Mouse (Mus musculus): ENCODE measurements around the gene Atp10b. TPM values are rescaled to one million over a fixed set of nuclear protein-coding genes. Genes with fewer than 3 reads are reported as not detected.

Gene Atp10b
- polyA plus RNA-seq, 1 experiment from 2014 or later: 1.2 TPM

DNA sequence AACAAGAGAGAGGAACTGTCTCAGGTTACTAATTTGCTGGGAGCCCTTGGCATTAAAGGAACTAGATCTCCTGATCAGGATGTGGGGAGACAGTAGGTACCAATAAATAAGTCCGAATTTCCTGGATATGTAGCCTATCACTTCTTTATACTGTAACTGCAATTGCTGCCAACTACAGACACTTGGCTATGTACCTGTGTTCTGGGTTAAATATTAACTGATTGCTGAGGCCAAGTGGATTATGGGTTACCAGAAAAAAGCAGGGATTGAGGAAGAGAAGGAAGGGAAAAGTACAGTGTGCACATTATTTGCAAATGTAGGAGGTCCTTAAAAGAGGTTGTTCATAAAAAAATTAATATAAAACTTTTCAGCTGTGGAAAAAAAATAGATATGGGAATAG, 1.3 kb upstream of the Atp10b start:
- no peak overlapping the region for H3K4me2 ChIP-seq (replicated peaks; ENCODE audit: low read depth, low read length)
- WGBS: 54% methylated on average over 1 of the region's 1 CpGs
- H3K36me3 ChIP-seq (ENCODE audit: control insufficient read depth, insufficient read depth, low read length): no peaks in the 10 kb centered on the region
- H3K4me1 ChIP-seq (ENCODE audit: control insufficient read depth, insufficient read depth, low read length): no peaks in the 10 kb centered on the region
- no peaks in the 10 kb centered on the region for H3K27me3 ChIP-seq (ENCODE audit: control insufficient read depth, insufficient read depth, low read length)
- H3K9me3 ChIP-seq (ENCODE audit: control insufficient read depth, low read length): no peaks in the 10 kb centered on the region
- H3K4me3 ChIP-seq (ENCODE audit: low read length): no peak overlapping the region
- no peak overlapping the region for H3K27ac ChIP-seq (ENCODE audit: low read depth, low read length)
- H3K9ac ChIP-seq (ENCODE audit: low read depth, low read length): no peak overlapping the region
- no peak for ATAC-seq (ENCODE audit: low FRiP score, low TSS enrichment)

DNA sequence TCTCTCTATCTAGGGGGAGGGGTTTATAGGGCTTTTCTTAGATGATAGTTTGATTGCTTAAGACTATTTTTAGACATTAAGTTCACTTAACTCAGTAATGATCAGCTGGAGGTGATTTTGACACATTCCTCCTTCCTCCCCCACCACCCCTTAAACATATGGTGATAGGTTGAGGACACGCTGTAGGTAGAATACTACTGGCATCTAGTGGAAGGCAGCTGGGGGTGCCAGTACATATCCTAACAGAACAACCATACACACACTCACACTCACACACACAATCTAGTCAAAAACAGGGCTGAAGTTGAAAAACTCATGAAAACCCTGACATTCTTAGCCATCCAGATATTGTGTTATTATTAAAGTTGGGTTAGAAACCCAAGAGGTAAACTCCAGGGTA, 5.3 kb downstream of the Atp10b start:
- Histone ChIP-seq H3K36me3 (ENCODE audit: control insufficient read depth, insufficient read depth, low read length) (no peaks in the 10 kb centered on the region), H3K27ac (ENCODE audit: low read depth, low read length) (no peak overlapping the region), H3K27me3 (ENCODE audit: control insufficient read depth, insufficient read depth, low read length) (no peaks in the 10 kb centered on the region), H3K9me3 (ENCODE audit: control insufficient read depth, low read length) (no peaks in the 10 kb centered on the region), H3K4me3 (ENCODE audit: low read length) (no peak overlapping the region), H3K9ac (ENCODE audit: low read depth, low read length) (no peak overlapping the region), H3K4me2 (replicated peaks; ENCODE audit: low read depth, low read length) (no peak overlapping the region), H3K4me1 (ENCODE audit: control insufficient read depth, insufficient read depth, low read length) (no peaks in the 10 kb centered on the region)
- WGBS: 85% methylated on average over 1 of the region's 1 CpGs
- ATAC-seq (ENCODE audit: low FRiP score, low TSS enrichment): no peak

DNA sequence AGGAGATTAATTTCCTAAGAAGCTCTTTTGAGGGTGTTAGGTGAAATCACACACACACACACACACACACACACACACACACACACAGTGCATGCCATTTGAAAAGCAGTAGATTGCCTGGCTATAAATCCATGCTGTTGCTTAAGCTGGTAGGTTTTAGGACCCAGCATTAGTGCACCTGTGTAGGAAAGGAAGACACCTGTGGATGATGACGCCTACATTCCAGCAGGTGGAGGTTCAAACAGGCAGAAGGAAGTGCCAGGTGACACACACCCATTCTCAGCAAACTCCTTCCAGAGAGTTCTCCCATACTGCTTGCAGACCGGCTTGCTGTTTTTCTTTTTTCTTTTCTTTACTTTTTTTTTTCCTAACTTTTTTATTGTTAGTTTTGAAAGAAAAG, 5.7 kb downstream of the Atp10b start:
- Histone ChIP-seq H3K27me3 (ENCODE audit: control insufficient read depth, insufficient read depth, low read length) (no peaks in the 10 kb centered on the region), H3K9me3 (ENCODE audit: control insufficient read depth, low read length) (no peaks in the 10 kb centered on the region), H3K4me2 (replicated peaks; ENCODE audit: low read depth, low read length) (no peak overlapping the region), H3K36me3 (ENCODE audit: control insufficient read depth, insufficient read depth, low read length) (no peaks in the 10 kb centered on the region), H3K27ac (ENCODE audit: low read depth, low read length) (no peak overlapping the region), H3K4me1 (ENCODE audit: control insufficient read depth, insufficient read depth, low read length) (no peaks in the 10 kb centered on the region), H3K4me3 (ENCODE audit: low read length) (no peak overlapping the region), H3K9ac (ENCODE audit: low read depth, low read length) (no peak overlapping the region)
- ATAC-seq (ENCODE audit: low FRiP score, low TSS enrichment): no peak
- 81% methylated on average over 2 of the region's 2 CpGs for WGBS

DNA sequence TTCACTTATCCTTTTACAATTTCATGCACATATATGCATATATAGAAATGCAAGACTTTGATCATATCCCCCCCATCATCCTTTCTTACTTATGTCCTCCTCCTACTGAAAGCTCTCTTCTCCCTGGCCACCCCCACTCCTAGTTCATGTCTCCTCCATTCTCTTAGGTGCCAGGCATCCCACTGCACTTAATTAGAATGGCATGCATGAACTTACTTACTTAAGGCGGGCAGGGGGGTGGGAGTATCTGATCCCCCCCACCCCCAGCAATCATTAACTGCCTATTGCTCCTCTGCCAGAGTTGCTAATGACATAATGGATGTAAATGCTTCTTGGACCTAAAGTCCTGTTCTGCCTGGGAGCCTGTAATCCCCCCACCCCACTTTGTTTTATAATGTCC, 9.1 kb downstream of the Atp10b start:
- 48% methylated on average over 1 of the region's 1 CpGs for WGBS
- H3K36me3 ChIP-seq (ENCODE audit: control insufficient read depth, insufficient read depth, low read length): no peaks in the 10 kb centered on the region
- H3K27me3 ChIP-seq (ENCODE audit: control insufficient read depth, insufficient read depth, low read length): no peaks in the 10 kb centered on the region
- H3K27ac ChIP-seq (ENCODE audit: low read depth, low read length): no peak overlapping the region
- H3K4me1 ChIP-seq (ENCODE audit: control insufficient read depth, insufficient read depth, low read length): no peaks in the 10 kb centered on the region
- no peak overlapping the region for H3K4me2 ChIP-seq (replicated peaks; ENCODE audit: low read depth, low read length)
- ATAC-seq (ENCODE audit: low FRiP score, low TSS enrichment): peak; percentile 50; the same call in 1 of the 2 replicates
- no peak overlapping the region for H3K4me3 ChIP-seq (ENCODE audit: low read length)
- H3K9me3 ChIP-seq (ENCODE audit: control insufficient read depth, low read length): no peaks in the 10 kb centered on the region
- no peak overlapping the region for H3K9ac ChIP-seq (ENCODE audit: low read depth, low read length)

DNA sequence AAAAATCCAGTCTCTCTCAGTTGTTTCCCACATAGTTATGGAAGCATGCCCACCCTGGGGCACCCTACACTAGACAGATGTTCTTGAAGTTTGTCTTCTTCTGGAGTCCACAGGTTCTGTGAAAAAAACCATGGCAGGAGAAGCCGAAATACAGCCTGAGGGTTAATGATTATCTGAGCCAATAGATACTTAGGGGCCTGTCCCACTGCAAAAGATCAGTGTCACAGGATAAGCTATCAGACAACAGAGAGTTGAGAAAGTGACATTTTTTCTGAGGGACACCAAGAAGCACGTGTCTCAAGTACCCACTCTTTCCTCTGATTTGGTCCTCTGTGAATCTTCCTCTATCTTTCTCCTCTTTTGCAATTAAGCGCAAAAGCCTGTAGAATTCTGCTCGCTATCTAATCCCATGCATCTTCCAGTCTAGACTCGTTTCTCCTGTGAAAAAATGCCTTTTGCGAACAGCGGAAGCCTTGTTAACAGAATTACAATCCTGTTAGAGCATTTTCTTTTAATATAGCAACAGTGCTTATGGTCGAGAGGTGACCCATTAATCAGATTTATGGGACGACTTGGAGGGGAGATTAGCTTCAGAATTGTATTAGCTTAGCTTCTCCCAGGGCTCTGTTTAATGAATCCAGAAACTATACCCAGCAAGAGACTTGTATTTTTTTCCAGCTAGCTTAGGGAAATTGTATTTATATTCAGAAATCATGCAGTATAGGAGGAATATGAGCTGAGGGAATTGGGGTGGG, 10.7 kb downstream of the Atp10b start:
- no peak for ATAC-seq (ENCODE audit: low FRiP score, low TSS enrichment)
- no peak overlapping the region for H3K4me3 ChIP-seq (ENCODE audit: low read length)
- no peaks in the 10 kb centered on the region for H3K4me1 ChIP-seq (ENCODE audit: control insufficient read depth, insufficient read depth, low read length)
- no peaks in the 10 kb centered on the region for H3K27me3 ChIP-seq (ENCODE audit: control insufficient read depth, insufficient read depth, low read length)
- 45% methylated on average over 9 of the region's 9 CpGs for WGBS
- H3K9me3 ChIP-seq (ENCODE audit: control insufficient read depth, low read length): no peaks in the 10 kb centered on the region
- H3K27ac ChIP-seq (ENCODE audit: low read depth, low read length): no peak overlapping the region
- H3K9ac ChIP-seq (ENCODE audit: low read depth, low read length): no peak overlapping the region
- H3K4me2 ChIP-seq (replicated peaks; ENCODE audit: low read depth, low read length): no peak overlapping the region
- H3K36me3 ChIP-seq (ENCODE audit: control insufficient read depth, insufficient read depth, low read length): no peaks in the 10 kb centered on the region

DNA sequence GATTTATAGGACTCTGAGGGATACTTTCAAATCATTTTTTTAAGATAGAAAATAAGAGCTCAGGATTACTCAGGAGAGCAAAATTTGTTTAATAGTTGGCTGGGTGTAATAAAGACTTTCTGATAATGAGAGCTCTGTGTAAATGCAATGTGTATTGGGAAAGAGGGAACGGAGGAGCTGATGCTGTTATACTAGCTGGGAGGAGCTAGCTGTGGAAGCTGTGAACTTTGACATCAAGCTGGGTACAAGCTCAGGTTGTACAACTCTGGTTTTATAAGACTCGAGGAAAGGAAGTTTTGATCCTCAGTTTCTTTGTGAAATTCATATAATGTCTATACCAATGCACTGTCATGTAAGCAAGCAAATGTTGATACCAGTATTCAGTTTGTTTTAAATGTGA, 20.9 kb downstream of the Atp10b start:
- no peak overlapping the region for H3K27ac ChIP-seq (ENCODE audit: low read depth, low read length)
- no peak overlapping the region for H3K9ac ChIP-seq (ENCODE audit: low read depth, low read length)
- H3K4me2 ChIP-seq (replicated peaks; ENCODE audit: low read depth, low read length): no peak overlapping the region
- 70% methylated on average over 2 of the region's 2 CpGs for WGBS
- no peaks in the 10 kb centered on the region for H3K27me3 ChIP-seq (ENCODE audit: control insufficient read depth, insufficient read depth, low read length)
- no peaks in the 10 kb centered on the region for H3K36me3 ChIP-seq (ENCODE audit: control insufficient read depth, insufficient read depth, low read length)
- no peaks in the 10 kb centered on the region for H3K9me3 ChIP-seq (ENCODE audit: control insufficient read depth, low read length)
- no peak overlapping the region for H3K4me3 ChIP-seq (ENCODE audit: low read length)
- H3K4me1 ChIP-seq (ENCODE audit: control insufficient read depth, insufficient read depth, low read length): no peaks in the 10 kb centered on the region
- ATAC-seq (ENCODE audit: low FRiP score, low TSS enrichment): no peak

DNA sequence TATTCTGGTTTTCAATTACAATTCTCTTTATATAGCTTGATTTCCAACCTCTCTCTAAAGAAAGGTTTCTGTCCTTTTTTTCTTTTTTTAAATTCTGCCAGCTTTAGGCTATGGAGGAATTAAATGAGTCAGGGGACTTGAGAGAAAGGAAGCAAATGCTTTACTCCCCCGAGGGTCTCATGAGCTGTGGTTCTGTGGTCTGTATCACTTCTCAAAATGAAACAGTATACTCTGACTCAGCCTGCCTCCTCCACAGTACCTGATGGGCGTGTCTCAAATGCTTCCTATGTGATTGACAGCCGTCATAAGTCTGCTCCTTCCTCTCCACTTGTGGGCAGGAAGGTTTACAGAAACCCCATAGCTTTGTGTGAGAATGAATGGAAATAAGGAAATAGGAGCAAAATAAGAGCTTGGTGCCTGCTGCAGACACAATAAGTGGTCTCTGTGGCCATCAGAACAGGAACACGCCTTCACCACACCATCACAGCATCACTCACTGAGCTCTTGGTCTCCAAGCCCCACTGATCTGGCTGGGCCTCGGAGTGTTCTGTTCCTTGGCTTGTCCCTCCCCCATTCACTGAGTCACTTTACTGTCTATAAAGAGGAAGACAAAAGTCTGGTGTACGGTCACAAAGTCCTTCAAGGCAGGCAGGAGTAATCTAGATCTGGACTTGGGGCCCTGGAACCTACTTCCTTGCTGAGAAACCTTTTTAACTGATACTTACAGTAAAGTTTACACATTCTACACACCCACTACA, 24.9 kb downstream of the Atp10b start:
- H3K9ac ChIP-seq (ENCODE audit: low read depth, low read length): no peak overlapping the region
- H3K4me3 ChIP-seq (ENCODE audit: low read length): no peak overlapping the region
- no peaks in the 10 kb centered on the region for H3K4me1 ChIP-seq (ENCODE audit: control insufficient read depth, insufficient read depth, low read length)
- no peak for ATAC-seq (ENCODE audit: low FRiP score, low TSS enrichment)
- no peaks in the 10 kb centered on the region for H3K36me3 ChIP-seq (ENCODE audit: control insufficient read depth, insufficient read depth, low read length)
- H3K4me2 ChIP-seq (replicated peaks; ENCODE audit: low read depth, low read length): no peak overlapping the region
- 64% methylated on average over 6 of the region's 6 CpGs for WGBS
- H3K27ac ChIP-seq (ENCODE audit: low read depth, low read length): no peak overlapping the region
- no peaks in the 10 kb centered on the region for H3K9me3 ChIP-seq (ENCODE audit: control insufficient read depth, low read length)
- H3K27me3 ChIP-seq (ENCODE audit: control insufficient read depth, insufficient read depth, low read length): no peaks in the 10 kb centered on the region

DNA sequence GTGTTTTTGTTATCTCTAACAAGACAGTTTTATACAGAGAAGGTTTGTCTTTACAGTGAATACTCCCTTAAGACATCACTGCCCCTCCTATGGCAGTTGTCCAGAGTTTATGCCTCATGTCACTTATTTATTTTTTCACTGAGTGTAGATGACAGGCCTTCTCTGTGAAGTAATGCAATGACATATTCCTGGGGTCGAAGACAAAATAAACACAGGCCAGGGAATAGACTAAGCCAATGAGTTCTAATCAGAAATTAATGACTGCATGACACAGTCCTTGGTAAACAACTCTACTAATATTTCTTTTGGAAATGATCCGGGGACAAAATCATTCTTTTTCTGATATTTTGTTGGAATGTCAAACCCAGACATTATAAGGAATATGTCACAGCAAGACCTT, 32.7 kb downstream of the Atp10b start:
- 59% methylated on average over 2 of the region's 2 CpGs for WGBS
- Histone ChIP-seq H3K9me3 (ENCODE audit: control insufficient read depth, low read length) (no peaks in the 10 kb centered on the region), H3K4me3 (ENCODE audit: low read length) (no peak overlapping the region), H3K4me1 (ENCODE audit: control insufficient read depth, insufficient read depth, low read length) (no peaks in the 10 kb centered on the region), H3K27me3 (ENCODE audit: control insufficient read depth, insufficient read depth, low read length) (no peaks in the 10 kb centered on the region), H3K9ac (ENCODE audit: low read depth, low read length) (no peak overlapping the region), H3K27ac (ENCODE audit: low read depth, low read length) (no peak overlapping the region), H3K36me3 (ENCODE audit: control insufficient read depth, insufficient read depth, low read length) (no peaks in the 10 kb centered on the region), H3K4me2 (replicated peaks; ENCODE audit: low read depth, low read length) (no peak overlapping the region)
- ATAC-seq (ENCODE audit: low FRiP score, low TSS enrichment): peak; percentile 60

DNA sequence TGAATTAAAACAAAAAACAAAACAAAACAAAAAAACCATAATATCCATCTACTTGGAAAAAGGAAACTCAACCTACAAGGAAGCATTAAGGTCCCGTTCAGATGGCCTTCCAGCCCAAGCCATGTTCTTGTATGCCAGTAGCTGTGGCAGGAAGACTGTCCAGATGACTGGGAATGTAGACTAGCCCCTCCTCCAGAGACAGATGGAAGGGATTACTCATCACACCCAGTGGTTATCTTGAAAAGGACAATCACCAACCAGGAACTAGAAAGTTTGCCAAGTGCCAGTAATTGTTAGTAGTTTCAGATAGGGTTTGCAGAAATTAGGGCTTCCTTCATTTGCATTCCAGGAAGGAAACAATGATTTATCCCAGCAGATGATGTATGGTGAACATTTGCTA, 33.1 kb downstream of the Atp10b start:
- H3K4me2 ChIP-seq (replicated peaks; ENCODE audit: low read depth, low read length): no peak overlapping the region
- no peaks in the 10 kb centered on the region for H3K27me3 ChIP-seq (ENCODE audit: control insufficient read depth, insufficient read depth, low read length)
- no peaks in the 10 kb centered on the region for H3K36me3 ChIP-seq (ENCODE audit: control insufficient read depth, insufficient read depth, low read length)
- H3K4me1 ChIP-seq (ENCODE audit: control insufficient read depth, insufficient read depth, low read length): no peaks in the 10 kb centered on the region
- 46% methylated on average over 1 of the region's 1 CpGs for WGBS
- H3K9ac ChIP-seq (ENCODE audit: low read depth, low read length): no peak overlapping the region
- H3K4me3 ChIP-seq (ENCODE audit: low read length): no peak overlapping the region
- H3K9me3 ChIP-seq (ENCODE audit: control insufficient read depth, low read length): no peaks in the 10 kb centered on the region
- no peak overlapping the region for H3K27ac ChIP-seq (ENCODE audit: low read depth, low read length)
- no peak for ATAC-seq (ENCODE audit: low FRiP score, low TSS enrichment)
